ENCODE assay signal across 8 mouse cellular contexts in genomic region chr12:86891454-86891785, GRCm38 (mm10). TPM values are rescaled to one million over a fixed set of nuclear protein-coding genes. Genes with fewer than 3 reads are reported as not detected.
A peak's percentile ranks its signal among the peaks of the same experiment; 100 is the strongest.
DNase-seq lines count a peak whose midpoint lies in the region; ATAC-seq and TF ChIP-seq lines count a peak whose summit lies in the region.

No protein-coding gene starts in this region.

- peak overlapping the region; percentile 100 for H3K27ac ChIP-seq in kidney, embryonic 16.5 days (ENCODE audit: low read length)
- H3K27ac ChIP-seq in neural tube, embryonic 13.5 days (replicated peaks), result peak overlapping the region; percentile 100

- H3K27me3 ChIP-seq in kidney, embryonic 16.5 days (ENCODE audit: insufficient read depth, low read length), result no peaks in the 10 kb centered on the region
- no peaks in the 10 kb centered on the region for H3K27me3 ChIP-seq in neural tube, embryonic 13.5 days

- ATAC-seq in kidney, embryonic 16.5 days (ENCODE audit: low FRiP score, low TSS enrichment), result no peak
- ATAC-seq in neural tube, embryonic 13.5 days (ENCODE audit: low read depth), result no peak

- WGBS in lung, adult 2 months, result 20% methylated on average over 11 of the region's 11 CpGs
- WGBS in kidney, embryonic 16.5 days, result 4% methylated on average over 11 of the region's 11 CpGs
- WGBS in neural tube, embryonic 13.5 days, result 4% methylated on average over 11 of the region's 11 CpGs

- peaks cover 39% of the 10 kb centered on the region for H3K4me1 ChIP-seq in lung, adult 2 months (ENCODE audit: control insufficient read depth, insufficient read depth, low read length)
- H3K4me1 ChIP-seq in kidney, embryonic 16.5 days (ENCODE audit: insufficient read depth, low read length), result peaks cover 92% of the 10 kb centered on the region
- peaks cover 95% of the 10 kb centered on the region for H3K4me1 ChIP-seq in neural tube, embryonic 13.5 days (replicated peaks)

- H3K9ac ChIP-seq in kidney, embryonic 16.5 days (replicated peaks; ENCODE audit: low read length), result peak overlapping the region; percentile 73
- H3K9ac ChIP-seq in neural tube, embryonic 13.5 days, result peak overlapping the region; percentile 73

- no peak for TF ChIP-seq CTCF in lung, adult 2 months (IDR thresholded peaks at IDR 0.05; ENCODE audit: insufficient read depth, low read length)

- no peaks in the 10 kb centered on the region for H3K36me3 ChIP-seq in kidney, embryonic 16.5 days (ENCODE audit: insufficient read depth, low read length)
- no peaks in the 10 kb centered on the region for H3K36me3 ChIP-seq in neural tube, embryonic 13.5 days

- no peaks in the 10 kb centered on the region for H3K9me3 ChIP-seq in kidney, embryonic 16.5 days (ENCODE audit: low read length)
- H3K9me3 ChIP-seq in neural tube, embryonic 13.5 days, result no peaks in the 10 kb centered on the region

- no peak for DNase-seq in lung, adult 2 months
- DNase-seq in lung, adult 18-20 months, result no peak
- peak; percentile 67 for DNase-seq in embryo, embryonic 11 days
- DNase-seq in adrenal gland, adult 8-10 months, result no peak
- DNase-seq in urinary bladder, adult 2 months (ENCODE audit: low spot score), result no peak
- no peak for DNase-seq in cerebellum, postnatal 25 days

- peak overlapping the region; percentile 77 for H3K4me2 ChIP-seq in kidney, embryonic 16.5 days (replicated peaks; ENCODE audit: low read depth, low read length)
- H3K4me2 ChIP-seq in neural tube, embryonic 13.5 days, result peak overlapping the region; percentile 63

- H3K4me3 ChIP-seq in lung, adult 2 months (replicated peaks; ENCODE audit: extremely low read depth, low read depth, low read length), result peak overlapping the region; percentile 27
- H3K4me3 ChIP-seq in kidney, embryonic 16.5 days (ENCODE audit: low read length), result peak overlapping the region; percentile 47
- H3K4me3 ChIP-seq in neural tube, embryonic 13.5 days, result peak overlapping the region; percentile 23

- no peak for TF ChIP-seq POLR2A in lung, adult 2 months (IDR thresholded peaks at IDR 0.05; ENCODE audit: borderline replicate concordance, extremely low read depth, low read depth, low read length)

RNA-seq across cellular contexts. Expression of gene Irf2bpl, which starts 6.8 kb away (rescaled TPM):
- polyA plus RNA-seq in lung, adult 2 months (2012; rRNA removed), result 50.0 and 79.4 TPM in 2 replicates
- polyA plus RNA-seq in kidney, embryonic 16.5 days (2015; fragmentation: Nextera tagmentation; extraction: Ambion mirVana), result 30.3 and 30.4 TPM in 2 replicates
- polyA plus RNA-seq in neural tube, embryonic 13.5 days (2015; fragmentation: Nextera tagmentation; extraction: Ambion mirVana), result 59.9 and 60.7 TPM in 2 replicates
- total RNA-seq in adrenal gland, adult 8-10 months (2022), result 10 to 100 TPM; 69.8 to 92.2 (median 82.8) TPM
- polyA plus RNA-seq in urinary bladder, adult 2 months (2012; rRNA removed), result 29.6 and 38.2 TPM in 2 replicates

RNA-seq across cellular contexts. Expression of gene Cipc, which starts 55.4 kb away (rescaled TPM):
- polyA plus RNA-seq in lung, adult 2 months (2012; rRNA removed), result 27.2 and 33.9 TPM in 2 replicates
- 24.0 and 24.9 TPM in 2 replicates for polyA plus RNA-seq in kidney, embryonic 16.5 days (2015; fragmentation: Nextera tagmentation; extraction: Ambion mirVana)
- 39.2 and 45.6 TPM in 2 replicates for polyA plus RNA-seq in neural tube, embryonic 13.5 days (2015; fragmentation: Nextera tagmentation; extraction: Ambion mirVana)
- 10 to 100 TPM; 25.4 to 43.9 (median 32.1) TPM for total RNA-seq in adrenal gland, adult 8-10 months (2022)
- 46.4 and 52.3 TPM in 2 replicates for polyA plus RNA-seq in urinary bladder, adult 2 months (2012; rRNA removed)
